Mouse (Mus musculus): ENCODE results near the gene Flywch1. TPM values are rescaled to one million over a fixed set of nuclear protein-coding genes. Genes with fewer than 3 reads are reported as not detected.

The Flywch1 gene
- 100 to 1,000 TPM; 304 to 305 TPM for total RNA-seq (2021)

- intact Hi-C loops (cut with DNase I): loop anchor here (2.0 to 5.0 kb wide), 3 partner anchors 57 to 191 kb away; partner anchors contain the start of genes Elob, Prss32 and Prss41
- DNase-seq (ENCODE audit: low spot score in 2 of 2): peak; percentile 99 to 100
These were observed at the start of gene Flywch1 for GRCm38 (mm10) chr17:23771284-23772218. TSS of gene Flywch1 (minus strand) at chr17:23771602.

DNA sequence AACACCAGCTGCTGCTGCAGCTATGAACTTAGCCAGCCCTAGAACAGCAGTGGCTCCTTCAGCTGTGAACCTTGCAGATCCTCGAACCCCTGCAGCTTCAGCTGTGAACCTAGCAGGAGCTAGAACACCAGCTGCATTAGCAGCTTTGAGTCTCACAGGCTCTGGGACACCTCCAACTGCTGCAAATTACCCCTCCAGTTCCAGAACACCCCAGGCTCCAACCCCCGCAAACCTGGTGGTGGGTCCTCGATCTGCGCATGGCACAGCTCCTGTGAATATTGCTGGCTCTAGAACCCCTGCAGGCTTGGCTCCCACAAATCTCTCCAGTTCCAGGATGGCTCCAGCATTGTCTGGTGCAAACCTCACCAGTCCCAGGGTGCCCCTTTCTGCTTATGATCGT lies 49.3 kb upstream of the Flywch1 start:
- intact Hi-C loops (cut with DNase I): no loop called here
- no peak for DNase-seq (ENCODE audit: low spot score in 2 of 2)

DNA sequence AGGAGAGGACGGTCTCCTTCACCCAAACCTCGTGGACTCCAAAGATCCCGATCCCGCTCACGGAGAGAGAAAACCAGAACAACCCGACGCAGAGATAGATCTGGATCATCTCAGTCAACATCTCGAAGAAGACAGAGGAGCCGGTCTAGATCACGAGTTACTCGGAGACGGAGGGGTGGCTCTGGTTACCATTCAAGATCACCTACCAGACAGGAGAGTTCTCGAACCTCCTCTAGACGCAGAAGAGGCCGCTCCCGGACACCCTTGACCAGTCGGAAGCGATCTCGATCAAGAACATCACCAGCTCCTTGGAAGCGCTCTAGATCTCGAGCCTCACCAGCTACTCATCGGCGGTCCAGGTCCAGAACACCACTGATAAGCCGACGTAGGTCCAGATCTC lies 47.8 kb upstream of the Flywch1 start:
- no peak for DNase-seq (ENCODE audit: low spot score in 2 of 2)
- intact Hi-C loops (cut with DNase I): no loop called here

GRCm38 (mm10) chr17:23818579-23818978 lies 47.2 kb upstream of the Flywch1 start:
- DNase-seq (ENCODE audit: low spot score in 2 of 2): no peak
- intact Hi-C loops (cut with DNase I): no loop called here

DNA sequence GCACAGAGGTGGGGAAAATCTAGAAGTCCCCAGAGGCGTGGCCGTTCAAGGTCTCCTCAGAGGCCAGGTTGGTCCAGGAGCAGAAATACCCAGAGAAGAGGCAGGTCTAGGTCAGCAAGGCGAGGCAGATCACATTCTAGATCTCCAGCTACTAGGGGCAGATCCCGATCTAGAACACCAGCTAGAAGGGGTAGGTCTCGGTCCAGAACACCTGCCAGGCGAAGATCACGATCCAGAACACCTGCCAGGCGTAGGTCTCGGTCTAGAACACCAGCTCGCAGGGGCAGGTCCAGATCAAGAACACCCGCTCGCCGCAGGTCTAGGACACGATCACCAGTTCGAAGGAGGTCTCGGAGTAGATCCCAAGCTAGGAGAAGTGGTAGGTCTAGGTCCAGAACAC lies 44.2 kb upstream of the Flywch1 start:
- no peak for DNase-seq (ENCODE audit: low spot score in 2 of 2)
- intact Hi-C loops (cut with DNase I): no loop called here

- DNase-seq (ENCODE audit: low spot score in 2 of 2): no peak
- intact Hi-C loops (cut with DNase I): no loop called here
These were observed 36.5 kb upstream of the Flywch1 start for GRCm38 (mm10) chr17:23807918-23808317.

- intact Hi-C loops (cut with DNase I): no loop called here
- peak in 1 of 2 experiments; percentile 47 for DNase-seq (ENCODE audit: low spot score in 2 of 2)
These were observed 35.5 kb upstream of the Flywch1 start for GRCm38 (mm10) chr17:23806867-23807266.

- intact Hi-C loops (cut with DNase I): no loop called here
- DNase-seq (ENCODE audit: low spot score in 2 of 2): no peak
These were observed 33.2 kb upstream of the Flywch1 start for GRCm38 (mm10) chr17:23804426-23805085.

DNA sequence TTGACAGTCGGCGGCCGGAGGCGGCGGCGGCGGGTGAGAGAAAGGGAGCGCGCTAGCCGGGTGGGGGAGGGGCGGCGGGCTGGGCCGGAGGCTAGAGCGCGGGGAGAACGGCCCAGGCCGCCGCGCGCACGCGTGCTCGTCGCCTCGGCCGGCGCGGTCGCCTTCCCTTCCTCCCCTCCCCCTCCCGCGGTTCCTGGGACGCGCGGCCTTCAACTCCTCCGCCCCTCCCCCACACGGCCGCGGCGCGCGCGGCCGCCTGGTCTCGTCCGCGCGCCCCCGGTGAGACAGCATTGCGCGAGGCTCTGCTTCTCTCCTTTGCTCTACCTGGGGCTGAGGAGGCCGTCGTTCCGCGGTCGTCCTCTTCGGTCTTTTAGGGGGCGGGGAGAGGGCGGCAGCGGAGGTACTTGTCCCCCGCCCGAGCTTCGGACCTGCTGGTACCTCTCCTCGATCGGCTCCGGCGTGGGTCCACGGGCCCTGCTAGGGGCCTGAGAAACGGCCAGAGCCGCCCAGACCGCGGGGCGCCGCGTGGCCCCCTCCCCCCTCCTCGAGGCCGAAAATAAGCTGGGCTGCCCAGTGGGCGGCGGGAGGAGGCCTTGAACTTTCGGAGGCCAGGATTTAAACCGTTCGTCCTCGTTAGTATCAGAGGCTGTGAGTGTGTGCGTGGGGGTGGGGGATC lies 32.1 kb upstream of the Flywch1 start:
- DNase-seq (ENCODE audit: low spot score in 2 of 2): peak; percentile 62 to 73
- intact Hi-C loops (cut with DNase I): loop anchor here (2.0 kb wide), 2 partner anchors 17 to 25 kb away; partner anchors contain the start of genes Elob and Flywch2

- peak; percentile 98 to 100 for DNase-seq (ENCODE audit: low spot score in 2 of 2)
- intact Hi-C loops (cut with DNase I): loop anchor here (2.0 kb wide), 2 partner anchors 16 to 26 kb away; partner anchors contain the start of genes Elob and Flywch2
These were observed 31.5 kb upstream of the Flywch1 start for GRCm38 (mm10) chr17:23802746-23803365.

GRCm38 (mm10) chr17:23801627-23802026 lies 30.2 kb upstream of the Flywch1 start:
- DNase-seq (ENCODE audit: low spot score in 2 of 2): no peak
- intact Hi-C loops (cut with DNase I): loop anchor here (2.0 kb wide), 2 partner anchors 15 to 27 kb away; partner anchors contain the start of genes Elob and Flywch2

DNA sequence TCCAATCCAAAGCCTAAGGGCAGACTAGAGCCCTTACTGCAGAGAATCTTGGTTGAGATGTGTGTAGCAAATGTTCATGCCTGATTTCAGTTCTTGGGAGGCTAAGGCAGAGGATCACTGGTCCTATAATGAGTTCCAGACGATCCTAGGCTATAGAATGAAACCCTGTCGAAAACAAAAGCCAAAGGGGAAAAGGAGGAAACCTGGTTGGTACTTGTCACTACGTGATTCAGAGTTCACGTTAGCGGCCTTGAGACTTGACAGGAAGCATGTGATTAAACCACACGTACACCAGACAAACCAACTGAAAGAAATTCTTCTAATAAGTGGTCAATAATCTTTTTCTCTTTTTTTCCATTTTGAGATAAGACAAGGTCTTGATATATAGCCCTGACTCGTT lies 25.9 kb upstream of the Flywch1 start:
- no peak for DNase-seq (ENCODE audit: low spot score in 2 of 2)
- intact Hi-C loops (cut with DNase I): no loop called here

GRCm38 (mm10) chr17:23795323-23795722 lies 23.9 kb upstream of the Flywch1 start:
- no peak for DNase-seq (ENCODE audit: low spot score in 2 of 2)
- intact Hi-C loops (cut with DNase I): no loop called here

DNA sequence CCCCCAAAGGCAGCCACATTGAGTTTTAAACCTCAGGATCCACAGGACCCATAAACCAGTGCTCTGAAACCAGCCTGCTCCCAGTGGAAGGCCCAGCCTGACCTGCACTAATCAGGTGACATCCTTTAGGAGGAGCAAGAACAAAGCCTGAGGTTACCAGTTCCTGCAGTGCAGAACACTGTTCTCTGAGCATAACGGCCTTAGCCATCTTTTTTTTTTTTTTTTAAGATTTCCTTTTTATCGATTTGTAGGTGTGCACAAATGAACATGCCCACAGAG lies 19.6 kb upstream of the Flywch1 start:
- intact Hi-C loops (cut with DNase I): no loop called here
- peak in 1 of 2 experiments; percentile 31 for DNase-seq (ENCODE audit: low spot score in 2 of 2)

DNA sequence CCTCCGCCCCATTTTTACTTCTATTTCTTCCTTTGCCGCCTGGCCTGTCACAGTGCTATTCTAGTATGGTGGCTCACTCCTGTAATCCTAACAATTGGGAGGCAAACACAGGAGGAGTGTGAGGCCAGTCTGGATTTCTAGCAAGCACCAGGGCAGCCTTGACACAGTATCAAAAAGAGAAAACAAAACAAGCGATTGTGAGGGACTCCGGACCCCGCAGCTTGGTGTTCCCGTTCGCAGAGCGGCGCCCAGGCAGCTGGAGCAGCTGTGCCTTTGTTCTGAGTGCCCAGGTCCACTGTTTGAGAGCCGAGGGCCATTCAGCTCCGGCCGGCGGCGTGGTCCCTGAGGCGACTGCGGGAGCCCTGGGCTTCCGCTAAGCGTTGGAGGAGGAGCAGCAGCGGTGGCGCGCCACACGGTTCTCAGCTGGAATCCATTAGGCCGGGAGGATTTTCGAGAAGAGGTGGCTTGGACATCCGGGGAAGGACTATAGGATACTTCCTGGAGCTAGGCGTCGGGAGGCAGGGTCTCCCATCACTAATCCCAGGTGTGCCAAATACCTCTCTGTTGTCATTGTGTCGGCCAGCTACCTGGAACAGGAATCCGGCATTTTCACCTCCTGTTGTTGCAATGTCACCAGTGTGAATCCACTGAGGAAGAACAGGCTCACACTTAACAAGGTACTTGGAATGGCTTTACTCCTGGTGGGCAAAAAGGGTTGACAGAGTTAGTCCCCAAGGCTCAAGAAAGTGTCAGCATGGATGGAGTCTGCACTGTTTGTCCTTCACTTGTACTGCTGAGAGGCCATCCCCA lies 19.1 kb upstream of the Flywch1 start, which contains the start of gene Srrm2:
Srrm2 (plus strand) TSS at position 264 of the 810 bp plus-strand sequence.
- intact Hi-C loops (cut with DNase I): no loop called here
- DNase-seq (ENCODE audit: low spot score in 2 of 2): peak; percentile 56 to 58

DNA sequence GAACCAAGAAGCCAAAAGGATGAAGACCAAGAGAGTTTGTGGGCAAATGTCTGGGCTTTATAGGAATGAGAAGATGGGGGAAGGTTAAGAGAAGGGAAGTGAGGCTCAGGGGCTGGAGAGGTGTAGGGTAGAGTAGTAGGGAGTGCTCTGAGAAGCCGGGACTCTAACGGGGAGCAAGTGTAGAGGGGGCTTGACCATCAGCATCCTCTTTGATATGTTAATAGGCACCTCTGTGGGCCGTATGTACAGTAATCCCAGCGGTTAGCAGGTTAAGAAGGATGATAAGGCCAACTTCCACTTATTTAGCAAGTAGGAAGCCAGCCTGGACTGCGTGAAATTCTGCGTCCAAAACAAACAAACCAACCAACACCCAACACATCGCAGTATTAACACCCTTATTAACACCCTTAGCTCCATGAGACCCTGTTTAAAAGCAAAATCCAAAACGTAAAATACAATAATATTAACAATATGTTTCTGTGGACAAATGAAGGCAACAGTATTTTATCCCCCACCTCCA lies 18.4 kb upstream of the Flywch1 start:
- intact Hi-C loops (cut with DNase I): no loop called here

DNA sequence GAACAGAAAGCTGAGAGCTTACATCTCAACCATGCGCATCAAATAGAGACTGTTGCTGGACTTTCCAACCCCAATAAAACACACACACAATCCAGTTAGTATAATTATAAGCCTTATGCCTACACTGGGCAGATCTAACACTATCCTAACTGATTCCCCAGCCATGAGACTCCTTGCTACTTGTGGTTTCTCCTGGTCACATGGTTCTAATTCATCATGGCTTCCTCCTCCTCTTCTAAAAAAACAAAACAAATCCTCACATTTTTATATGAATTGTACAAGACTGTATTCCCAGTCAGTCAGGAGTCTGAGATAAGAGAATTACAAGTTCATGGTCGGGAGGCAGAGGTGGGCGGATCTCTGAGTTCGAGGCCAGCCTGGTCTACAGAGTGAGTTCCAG lies 17.6 kb upstream of the Flywch1 start:
- DNase-seq (ENCODE audit: low spot score in 2 of 2): no peak
- intact Hi-C loops (cut with DNase I): no loop called here

More for the DNA sequence above, 18.4 kb upstream of the Flywch1 start:
- DNase-seq (ENCODE audit: low spot score in 2 of 2): no peak

- intact Hi-C loops (cut with DNase I): loop anchor here (2.0 kb wide), 1 partner anchor 16 kb away; no protein-coding TSS in a partner anchor
- peak; percentile 29 to 45 for DNase-seq (ENCODE audit: low spot score in 2 of 2)
These were observed 15.1 kb upstream of the Flywch1 start for GRCm38 (mm10) chr17:23786510-23786931.

All from left cerebral cortex, postnatal 25 days (tissue).